Mouse (Mus musculus) embryo, embryonic 11 days (tissue): ENCODE results near the gene Tbc1d20.

Experiments used
- DNase-seq: peaks from one replicate; pipeline ENCODE4 v3.0.0-alpha.2; 2015

The Tbc1d20 gene

DNA sequence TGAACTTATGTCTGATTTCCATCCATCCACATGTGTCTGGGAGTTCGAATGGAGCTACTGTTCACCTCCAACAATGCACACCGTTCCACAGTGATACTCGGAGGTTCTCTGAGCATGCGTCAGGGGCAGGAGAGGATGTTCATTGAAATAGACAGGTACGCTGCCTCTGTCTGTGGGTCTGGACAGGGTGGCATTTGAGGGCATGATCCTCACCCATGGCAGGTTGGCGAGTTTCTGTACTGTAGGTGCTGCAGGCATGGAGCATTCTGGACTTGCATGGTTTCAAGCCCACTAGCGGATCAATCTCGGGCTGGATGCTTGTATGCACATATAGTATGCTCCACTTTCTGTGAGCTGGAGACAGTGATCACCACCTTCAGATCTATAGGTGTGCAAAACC, 67.6 kb downstream of the Tbc1d20 start:
- no peak for DNase-seq
